Mouse (Mus musculus): ENCODE measurements around the gene Gm14325. TPM values are rescaled to one million over a fixed set of nuclear protein-coding genes. Genes with fewer than 3 reads are reported as not detected.
"Not testable (repeated sequence)": the region's sequence is repeated elsewhere in the genome, so short reads cannot be mapped to it uniquely, and the experiment has no call there.

The Gm14325 gene
- 33.8 and 35.8 TPM in 2 replicates for polyA plus RNA-seq (2015; fragmentation: Nextera tagmentation; extraction: Ambion mirVana)

DNA sequence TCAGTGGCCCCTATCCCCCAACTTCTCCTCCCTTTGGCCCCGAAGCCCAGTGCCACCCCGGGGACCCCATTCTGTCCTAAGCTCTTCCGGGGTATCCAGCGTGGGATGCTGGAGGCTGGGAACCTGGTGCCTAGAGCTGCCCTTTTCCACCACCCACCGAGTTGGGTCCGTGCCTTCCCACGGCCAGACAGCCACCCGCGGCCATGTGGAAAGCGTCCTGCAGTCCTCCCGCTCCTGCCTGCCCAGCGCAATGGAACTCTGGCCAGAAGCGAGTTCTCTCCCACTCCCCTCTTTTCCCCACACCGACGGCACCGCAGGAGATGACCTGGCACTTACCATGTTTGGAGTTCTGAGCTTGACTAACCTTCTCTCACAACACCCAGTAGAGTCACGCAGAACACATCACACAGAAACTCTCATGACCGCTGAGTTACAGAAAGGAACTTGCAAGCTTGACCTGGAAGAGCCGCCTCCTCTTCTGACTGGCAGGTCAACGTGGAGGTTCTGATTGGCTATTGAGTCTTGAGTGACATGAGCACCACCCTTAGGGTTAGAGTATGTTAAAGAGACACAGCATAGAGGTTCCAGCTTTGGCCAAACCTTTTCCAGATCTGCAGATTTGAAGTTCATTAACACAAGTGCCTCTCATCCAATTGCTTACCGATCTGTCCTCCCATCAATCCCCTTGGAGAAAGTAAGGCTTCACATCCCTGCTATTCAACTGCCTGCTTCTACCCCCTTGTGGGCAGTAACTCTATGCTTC, at the start of gene Gm14325:
Gene Gm14325 (minus strand): TSS at position 436 of the 763 bp plus-strand sequence.
- Histone ChIP-seq H3K4me3 (replicated peaks) (peak within 1 kb of the TSS; percentile 47), H3K4me2 (peak within 1 kb of the TSS; percentile 42)
- not testable (repeated sequence) for H3K4me1 ChIP-seq; H3K36me3 ChIP-seq; H3K27ac ChIP-seq; H3K27me3 ChIP-seq (replicated peaks); H3K9ac ChIP-seq; H3K9me3 ChIP-seq; ATAC-seq (ENCODE audit: insufficient read depth, low FRiP score, low read depth)
- WGBS, result under 1% methylated on average over 18 of the region's 21 CpGs

DNA sequence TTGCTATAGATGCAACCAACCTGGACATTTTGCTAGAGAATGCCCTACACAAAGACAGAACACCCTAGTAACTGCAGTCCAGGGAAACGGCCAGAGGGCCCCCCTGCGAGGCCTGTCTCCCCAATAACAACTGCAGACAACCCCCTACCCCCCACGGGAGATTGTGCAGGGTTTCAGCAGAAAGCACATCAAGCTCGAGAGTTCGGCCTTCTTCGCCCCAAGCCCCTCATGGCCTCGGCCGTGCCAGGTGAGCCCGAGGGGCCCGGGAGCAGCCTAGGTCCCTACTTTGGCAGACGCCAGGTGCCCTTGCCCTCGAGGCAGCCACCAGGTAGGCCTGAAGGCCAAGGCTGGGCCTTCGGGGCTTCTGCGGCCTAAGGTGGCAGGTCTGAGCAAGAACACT, 47.6 kb upstream of the Gm14325 start:
- H3K4me3 ChIP-seq (replicated peaks); H3K4me2 ChIP-seq; ATAC-seq (ENCODE audit: insufficient read depth, low FRiP score, low read depth); H3K27ac ChIP-seq; H3K36me3 ChIP-seq; H3K9ac ChIP-seq; H3K9me3 ChIP-seq; H3K27me3 ChIP-seq (replicated peaks); H3K4me1 ChIP-seq: not testable (repeated sequence)
- WGBS, result 92% methylated on average over 13 of the region's 14 CpGs

DNA sequence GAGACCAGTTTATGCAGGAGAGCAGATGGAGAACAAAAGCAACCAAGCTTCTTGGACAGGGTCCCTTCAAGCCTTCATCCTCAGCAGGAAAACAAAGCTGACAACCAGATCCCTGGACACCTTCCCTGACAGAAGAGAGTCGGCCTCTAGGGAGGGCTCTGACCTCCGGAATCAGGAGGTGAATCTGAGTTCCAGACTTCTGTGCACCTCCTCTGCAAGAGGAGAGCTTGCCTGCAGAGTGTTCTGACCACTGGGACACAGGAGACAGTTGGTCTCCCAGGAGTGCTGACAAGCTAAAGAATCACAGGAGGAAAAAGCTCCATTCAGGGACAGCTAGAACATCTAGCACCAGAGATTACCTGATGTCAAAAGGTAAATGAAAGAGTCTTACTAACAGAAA, 22.1 kb upstream of the Gm14325 start:
- H3K4me1 ChIP-seq; H3K36me3 ChIP-seq; H3K9me3 ChIP-seq; H3K27me3 ChIP-seq (replicated peaks); H3K9ac ChIP-seq; H3K4me2 ChIP-seq; ATAC-seq (ENCODE audit: insufficient read depth, low FRiP score, low read depth); H3K4me3 ChIP-seq (replicated peaks); H3K27ac ChIP-seq: not testable (repeated sequence)
- WGBS, result 91% methylated on average over 2 of the region's 2 CpGs

DNA sequence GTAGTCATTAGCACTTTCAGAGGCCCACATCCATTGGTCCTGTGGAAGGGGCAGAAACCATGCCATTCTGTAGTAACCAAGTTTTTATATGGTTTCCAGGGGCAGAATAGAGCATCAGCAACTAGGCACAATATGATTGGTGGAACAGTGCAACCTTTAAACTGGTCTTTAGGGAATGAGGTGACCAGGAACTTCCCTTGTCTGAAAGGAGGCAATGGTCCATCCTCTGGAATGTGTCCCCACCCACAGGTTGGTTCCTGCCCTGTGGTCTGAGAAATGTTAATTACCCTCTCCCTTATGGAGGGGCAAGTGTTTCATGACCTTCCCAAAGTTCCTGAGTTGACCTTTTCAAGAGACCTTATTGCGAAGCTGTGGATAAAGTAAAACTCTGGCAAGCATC, 3.5 kb upstream of the Gm14325 start:
- H3K4me3 ChIP-seq (replicated peaks); H3K9ac ChIP-seq; H3K9me3 ChIP-seq; H3K4me2 ChIP-seq; ATAC-seq (ENCODE audit: insufficient read depth, low FRiP score, low read depth); H3K4me1 ChIP-seq; H3K27ac ChIP-seq; H3K36me3 ChIP-seq; H3K27me3 ChIP-seq (replicated peaks): not testable (repeated sequence)
- 68% methylated on average over 1 of the region's 1 CpGs for WGBS

DNA sequence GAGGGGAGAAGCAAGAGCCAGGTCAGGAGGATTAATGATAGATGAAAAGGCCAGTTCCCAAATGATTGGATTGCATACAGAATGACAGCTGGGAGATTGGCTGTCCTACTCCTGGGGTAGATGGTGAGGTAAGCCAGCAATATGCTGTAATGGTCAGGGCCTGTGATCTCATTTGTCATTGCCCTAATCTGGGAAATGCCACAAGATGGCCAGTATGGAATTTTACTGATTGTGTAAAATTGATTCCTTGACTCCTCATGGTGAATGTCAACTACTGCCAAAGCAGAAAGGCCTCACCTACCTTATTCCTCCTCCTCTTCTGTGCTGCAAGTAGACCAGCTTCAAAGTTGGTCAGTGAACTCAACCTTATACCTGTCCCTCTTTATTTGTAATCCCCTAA, 3.4 kb downstream of the Gm14325 start:
- not testable (repeated sequence) for H3K9ac ChIP-seq; H3K36me3 ChIP-seq; H3K4me1 ChIP-seq; ATAC-seq (ENCODE audit: insufficient read depth, low FRiP score, low read depth); H3K9me3 ChIP-seq; H3K27me3 ChIP-seq (replicated peaks); H3K27ac ChIP-seq; H3K4me3 ChIP-seq (replicated peaks); H3K4me2 ChIP-seq

DNA sequence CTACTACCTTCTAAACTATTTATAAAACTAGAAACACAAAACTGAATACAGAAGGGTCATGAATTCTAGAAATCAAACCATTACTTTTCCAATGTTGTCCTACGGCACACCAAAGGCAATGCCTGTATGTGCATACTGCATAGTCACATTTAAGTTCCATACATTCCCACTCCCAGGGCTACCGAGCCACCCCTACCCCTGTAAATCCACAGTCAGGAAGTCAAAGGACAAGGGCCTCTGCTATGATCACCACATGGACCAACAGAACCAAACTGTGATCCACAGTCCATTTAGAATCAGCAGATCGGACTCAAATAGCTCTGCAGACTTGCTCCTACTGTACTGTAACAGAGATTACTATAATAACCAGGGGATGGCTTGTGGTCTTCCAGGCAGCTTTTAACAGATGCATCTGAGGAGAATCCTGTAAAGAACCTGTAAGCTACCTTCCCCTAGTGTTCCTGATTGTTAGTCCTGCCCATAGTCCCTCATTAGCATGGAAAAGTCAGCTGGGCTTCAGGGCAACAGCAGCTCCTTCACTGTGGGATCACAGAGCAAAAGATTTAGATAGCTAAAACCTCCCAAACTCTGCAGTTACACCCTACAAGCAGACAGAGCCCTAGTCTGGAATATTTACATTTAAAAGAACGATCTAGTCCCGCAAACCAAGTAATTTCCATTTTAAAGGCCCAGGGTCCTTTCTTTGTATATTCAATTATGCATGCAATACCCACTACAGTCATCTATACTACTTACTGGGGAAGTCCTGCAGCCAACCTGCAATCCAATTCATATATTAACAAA, 4.2 kb downstream of the Gm14325 start:
- not testable (repeated sequence) for H3K27ac ChIP-seq; ATAC-seq (ENCODE audit: insufficient read depth, low FRiP score, low read depth)
- WGBS, result 86% methylated on average over 5 of the region's 5 CpGs

DNA sequence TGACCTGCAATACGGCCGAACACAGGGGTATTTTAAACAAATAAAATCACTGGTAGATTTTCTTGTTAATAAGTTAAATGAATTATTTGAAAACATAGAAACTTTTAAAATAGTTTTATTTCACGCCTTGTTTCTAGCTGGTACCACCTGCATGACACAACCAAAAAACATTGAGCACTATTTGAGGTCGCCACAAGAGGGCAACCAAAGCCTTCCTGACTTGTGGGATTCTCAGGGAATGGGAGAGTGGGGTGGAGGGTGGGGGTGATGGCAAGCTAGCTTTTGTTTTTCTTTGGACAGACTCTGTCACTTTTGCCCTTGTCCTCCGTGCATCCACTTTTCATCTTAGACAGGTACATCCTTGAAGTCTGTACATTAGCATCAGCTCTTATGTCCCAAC, 18.2 kb downstream of the Gm14325 start:
- ATAC-seq (ENCODE audit: insufficient read depth, low FRiP score, low read depth); H3K9ac ChIP-seq; H3K9me3 ChIP-seq; H3K4me3 ChIP-seq (replicated peaks); H3K36me3 ChIP-seq; H3K4me2 ChIP-seq; H3K27me3 ChIP-seq (replicated peaks); H3K27ac ChIP-seq; H3K4me1 ChIP-seq: not testable (repeated sequence)
- 15% methylated on average over 1 of the region's 5 CpGs for WGBS

More for the DNA sequence above, 4.2 kb downstream of the Gm14325 start:
- not testable (repeated sequence) for H3K27me3 ChIP-seq (replicated peaks); H3K36me3 ChIP-seq; H3K9ac ChIP-seq; H3K4me2 ChIP-seq; H3K4me3 ChIP-seq (replicated peaks); H3K4me1 ChIP-seq; H3K9me3 ChIP-seq

DNA sequence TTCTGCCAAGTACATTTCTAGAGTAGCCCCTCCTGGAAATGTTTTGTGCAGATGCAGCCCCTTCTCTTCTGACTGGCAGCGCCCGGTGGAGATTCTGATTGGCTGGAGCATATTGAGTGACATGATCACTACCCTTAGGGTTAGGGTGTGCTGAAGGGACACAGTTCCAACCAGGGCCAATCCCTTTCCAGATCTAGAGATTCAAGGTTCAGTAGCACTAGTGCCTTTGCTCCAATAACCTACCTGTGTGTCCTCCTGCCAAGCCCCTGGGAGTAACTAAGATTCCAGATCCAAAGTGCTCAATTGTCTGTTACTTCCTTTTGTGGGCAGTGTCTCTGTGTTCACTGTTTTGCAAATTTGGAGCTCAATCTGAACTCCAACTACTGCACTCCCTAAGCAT, 34.0 kb downstream of the Gm14325 start:
- not testable (repeated sequence) for H3K9ac ChIP-seq; ATAC-seq (ENCODE audit: insufficient read depth, low FRiP score, low read depth); H3K4me3 ChIP-seq (replicated peaks); H3K4me2 ChIP-seq; H3K9me3 ChIP-seq; H3K27me3 ChIP-seq (replicated peaks); H3K4me1 ChIP-seq; H3K27ac ChIP-seq; H3K36me3 ChIP-seq
- no CpG with 5 or more reads among the region's 2 CpGs for WGBS

DNA sequence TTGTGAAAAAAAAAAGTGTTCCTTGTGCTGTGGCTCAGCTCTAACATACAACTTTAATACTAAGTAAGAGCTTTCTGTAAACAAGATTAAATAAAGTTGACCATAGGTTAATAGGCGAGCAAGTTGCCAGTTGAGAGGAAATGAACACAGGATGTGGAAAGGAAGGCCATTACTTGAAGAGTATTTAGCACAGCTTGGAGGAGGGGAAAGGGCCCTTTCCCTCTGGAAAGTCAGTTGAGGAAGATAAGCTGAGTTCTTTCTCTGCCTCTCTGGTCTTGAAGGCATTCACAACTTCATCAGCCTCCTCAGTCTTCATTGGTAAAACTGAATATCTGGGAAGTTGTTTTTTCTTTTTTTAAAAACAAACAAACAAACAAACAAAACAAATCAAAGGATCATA, 52.8 kb downstream of the Gm14325 start:
- H3K36me3 ChIP-seq; H3K9ac ChIP-seq; H3K9me3 ChIP-seq; ATAC-seq (ENCODE audit: insufficient read depth, low FRiP score, low read depth); H3K4me1 ChIP-seq; H3K27ac ChIP-seq; H3K4me2 ChIP-seq; H3K27me3 ChIP-seq (replicated peaks); H3K4me3 ChIP-seq (replicated peaks): not testable (repeated sequence)
- 59% methylated on average over 1 of the region's 1 CpGs for WGBS

Other genes starting within 250 kb of the Gm14325 start
- gene Gm14322, start 81.0 kb downstream of the Gm14325 start, polyA plus RNA-seq (2015; fragmentation: Nextera tagmentation; extraction: Ambion mirVana), result 6.7 and 7.7 TPM in 2 replicates
- gene Gm14327, start 56.8 kb upstream of the Gm14325 start, polyA plus RNA-seq (2015; fragmentation: Nextera tagmentation; extraction: Ambion mirVana), result 4.2 and 4.6 TPM in 2 replicates
- 0.96 and 2.8 TPM in 2 replicates for gene Zfp972, start 85.3 kb upstream of the Gm14325 start, polyA plus RNA-seq (2015; fragmentation: Nextera tagmentation; extraction: Ambion mirVana)
- 15.7 and 17.4 TPM in 2 replicates for gene Gm14326, start 117.0 kb upstream of the Gm14325 start, polyA plus RNA-seq (2015; fragmentation: Nextera tagmentation; extraction: Ambion mirVana)
- gene Zfp971, start 182.9 kb upstream of the Gm14325 start, polyA plus RNA-seq (2015; fragmentation: Nextera tagmentation; extraction: Ambion mirVana), result 11.3 and 12.8 TPM in 2 replicates
- gene Zfp931, start 238.1 kb upstream of the Gm14325 start, polyA plus RNA-seq (2015; fragmentation: Nextera tagmentation; extraction: Ambion mirVana), result 19.1 and 20.7 TPM in 2 replicates